Mouse (Mus musculus): ENCODE results near the gene Bola1. TPM values are rescaled to one million over a fixed set of nuclear protein-coding genes. Genes with fewer than 3 reads are reported as not detected.

Gene Bola1
- total and polyA plus RNA-seq, 3 experiments = 22.6 to 36.0 (median 28.7) TPM

DNA sequence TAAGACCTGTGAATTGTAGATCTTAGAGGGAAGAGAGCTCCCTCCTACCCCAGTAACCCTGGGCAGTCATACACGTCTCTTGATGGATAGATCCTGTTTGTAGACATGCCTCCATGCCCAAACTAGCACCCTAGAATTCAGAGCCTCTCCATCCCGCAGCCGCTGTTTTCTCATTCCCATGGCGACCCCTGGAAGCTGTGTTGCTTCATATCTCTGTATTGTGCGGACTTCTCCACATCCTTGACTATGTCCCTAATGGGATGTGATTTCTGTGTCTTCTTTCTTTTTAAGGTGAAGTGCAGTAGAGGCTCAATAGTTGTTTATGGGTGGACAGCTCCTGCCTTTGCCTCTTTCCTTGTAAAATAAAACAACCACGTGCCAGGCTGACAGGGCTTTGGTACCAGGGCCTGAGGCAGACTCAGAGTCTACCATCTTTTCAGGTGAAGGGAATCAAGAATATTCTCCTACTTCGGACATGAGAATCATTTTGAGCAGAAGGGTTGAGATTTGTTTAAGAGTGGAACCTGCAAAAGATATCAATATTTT, 45.0 kb upstream of the Bola1 start:
- Histone ChIP-seq H3K4me1 (ENCODE audit: control insufficient read depth, insufficient read depth, low read length) (peaks cover 11% of the 10 kb centered on the region), H3K9ac (ENCODE audit: low read depth, low read length) (peak overlapping the region; percentile 71), H3K4me3 (no peak overlapping the region; the same call in 1 of the 2 replicates), H3K36me3 (ENCODE audit: control insufficient read depth, insufficient read depth, low read length) (peaks cover 3% of the 10 kb centered on the region; the same call in 1 of the 2 replicates), H3K27ac (peak overlapping the region; percentile 98), H3K27me3 (ENCODE audit: control insufficient read depth, insufficient read depth, low read length) (no peaks in the 10 kb centered on the region), H3K79me2 (replicated peaks; ENCODE audit: control insufficient read depth, insufficient read depth, low read length) (no peaks in the 10 kb centered on the region)
- intact Hi-C loops (cut with DNase I) = no loop called here
- WGBS = 65% methylated on average over 7 of the region's 7 CpGs
- no peak for DNase-seq
- TF ChIP-seq CTCF (IDR thresholded peaks at IDR 0.05) = no peak
- no peak for TF ChIP-seq EP300 (IDR thresholded peaks at IDR 0.05; ENCODE audit: insufficient read depth, low read depth, low read length)
- TF ChIP-seq POLR2A (IDR thresholded peaks at IDR 0.05; ENCODE audit: insufficient read depth, low read depth, low read length) = no peak

- WGBS = 6% methylated on average over 27 of the region's 27 CpGs
- H3K4me3 ChIP-seq = peak overlapping the region; percentile 80
- H3K9ac ChIP-seq (ENCODE audit: low read depth, low read length) = peak overlapping the region; percentile 71
- no peaks in the 10 kb centered on the region for H3K27me3 ChIP-seq (ENCODE audit: control insufficient read depth, insufficient read depth, low read length)
- TF ChIP-seq POLR2A (IDR thresholded peaks at IDR 0.05; ENCODE audit: insufficient read depth, low read depth, low read length) (no peak), EP300 (IDR thresholded peaks at IDR 0.05; ENCODE audit: insufficient read depth, low read depth, low read length) (no peak), CTCF (IDR thresholded peaks at IDR 0.05) (no peak; the same call in none of the 2 replicates)
- intact Hi-C loops (cut with DNase I) = loop anchor here (1.0 to 2.0 kb wide), 2 partner anchors 21 to 43 kb away; partner anchors contain the start of gene Hist2h2ac
- H3K79me2 ChIP-seq (replicated peaks; ENCODE audit: control insufficient read depth, insufficient read depth, low read length) = no peaks in the 10 kb centered on the region
- H3K4me1 ChIP-seq (ENCODE audit: control insufficient read depth, insufficient read depth, low read length) = peaks cover 11% of the 10 kb centered on the region
- peaks cover 3% of the 10 kb centered on the region; the same call in 1 of the 2 replicates for H3K36me3 ChIP-seq (ENCODE audit: control insufficient read depth, insufficient read depth, low read length)
- H3K27ac ChIP-seq = peak overlapping the region; percentile 98
- peak; percentile 71 to 75 for DNase-seq
Observed at GRCm38 (mm10) chr3:96263558-96264403, 44.3 kb upstream of the Bola1 start.

DNA sequence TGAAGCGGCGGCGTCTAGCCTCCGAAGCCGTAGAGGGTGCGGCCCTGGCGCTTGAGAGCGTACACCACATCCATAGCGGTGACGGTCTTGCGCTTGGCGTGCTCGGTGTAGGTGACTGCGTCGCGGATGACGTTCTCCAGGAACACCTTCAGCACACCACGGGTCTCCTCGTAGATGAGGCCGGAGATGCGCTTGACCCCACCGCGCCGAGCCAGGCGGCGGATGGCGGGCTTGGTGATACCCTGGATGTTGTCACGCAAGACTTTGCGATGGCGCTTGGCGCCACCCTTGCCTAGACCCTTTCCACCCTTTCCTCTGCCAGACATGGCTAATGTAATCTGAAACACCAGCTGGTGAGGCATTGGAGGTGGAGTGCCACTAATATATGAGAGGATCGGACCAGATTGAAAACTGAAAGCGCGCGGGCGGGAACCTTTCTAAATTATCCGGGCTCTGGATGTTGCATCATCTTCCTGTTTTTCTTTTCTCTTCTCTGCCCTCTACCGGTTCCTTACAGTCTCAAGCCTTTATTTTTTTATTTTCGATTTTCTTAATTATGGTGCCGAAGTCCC, 43.6 kb upstream of the Bola1 start, which contains the start of gene Hist2h4:
Hist2h4 (minus strand) TSS at position 333 of the 572 bp plus-strand sequence.
- peaks cover 10% of the 10 kb centered on the region for H3K4me1 ChIP-seq (ENCODE audit: control insufficient read depth, insufficient read depth, low read length)
- intact Hi-C loops (cut with DNase I) = loop anchor here (1.0 to 2.0 kb wide), 2 partner anchors 20 to 43 kb away; partner anchors contain the start of gene Hist2h2ac
- peak within 1 kb of the TSS; percentile 88 for H3K9ac ChIP-seq (ENCODE audit: low read depth, low read length)
- peaks cover 3% of the 10 kb centered on the region; the same call in 1 of the 2 replicates for H3K36me3 ChIP-seq (ENCODE audit: control insufficient read depth, insufficient read depth, low read length)
- no peaks in the 10 kb centered on the region for H3K27me3 ChIP-seq (ENCODE audit: control insufficient read depth, insufficient read depth, low read length)
- TF ChIP-seq POLR2A (IDR thresholded peaks at IDR 0.05; ENCODE audit: insufficient read depth, low read depth, low read length) (peak; percentile 100), CTCF (IDR thresholded peaks at IDR 0.05) (peak; percentile 85), EP300 (IDR thresholded peaks at IDR 0.05; ENCODE audit: insufficient read depth, low read depth, low read length) (peak; percentile 97)
- H3K4me3 ChIP-seq = peak within 1 kb of the TSS; percentile 80
- DNase-seq = peak; percentile 94 to 95
- peak within 1 kb of the TSS; percentile 98 for H3K27ac ChIP-seq
- under 1% methylated on average over 40 of the region's 40 CpGs for WGBS
- no peaks in the 10 kb centered on the region for H3K79me2 ChIP-seq (replicated peaks; ENCODE audit: control insufficient read depth, insufficient read depth, low read length)

DNA sequence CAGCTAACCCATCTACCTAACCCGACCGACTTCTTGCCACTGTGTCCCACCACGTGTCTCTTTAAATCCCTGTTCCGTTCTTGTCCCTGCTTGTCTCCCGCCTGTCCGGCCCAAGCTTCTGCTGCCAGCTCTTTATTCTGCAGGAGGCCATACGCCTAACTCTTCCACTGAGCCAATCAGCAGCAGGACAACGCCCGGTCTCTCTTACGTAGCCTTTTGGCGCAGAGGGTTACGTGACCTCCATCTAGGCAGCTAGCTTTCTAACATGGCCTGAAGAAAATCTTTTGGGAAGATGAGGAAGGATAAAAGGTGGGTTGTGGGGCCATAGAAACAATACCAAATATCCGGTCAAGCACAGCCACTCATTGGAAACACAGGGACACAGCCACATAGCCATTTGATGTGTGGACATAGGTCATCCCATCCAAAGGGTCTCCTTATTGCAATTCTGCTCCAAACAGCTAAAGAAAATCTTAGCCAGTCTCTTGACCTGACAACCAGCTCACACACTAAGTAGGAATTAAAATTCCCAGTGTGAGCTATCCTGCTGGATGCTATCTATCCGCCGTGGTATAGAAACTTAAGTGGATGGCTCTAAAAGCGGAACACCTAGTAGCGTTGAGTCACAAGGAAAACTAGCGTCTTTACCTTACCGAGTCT, 42.8 kb upstream of the Bola1 start:
- peaks cover 8% of the 10 kb centered on the region for H3K4me1 ChIP-seq (ENCODE audit: control insufficient read depth, insufficient read depth, low read length)
- H3K27me3 ChIP-seq (ENCODE audit: control insufficient read depth, insufficient read depth, low read length) = no peaks in the 10 kb centered on the region
- DNase-seq = peak; percentile 86 to 92
- 2% methylated on average over 19 of the region's 19 CpGs for WGBS
- H3K4me3 ChIP-seq = peak overlapping the region; percentile 80
- no peaks in the 10 kb centered on the region for H3K79me2 ChIP-seq (replicated peaks; ENCODE audit: control insufficient read depth, insufficient read depth, low read length)
- H3K9ac ChIP-seq (ENCODE audit: low read depth, low read length) = peak overlapping the region; percentile 88
- peak overlapping the region; percentile 98 for H3K27ac ChIP-seq
- peaks cover 3% of the 10 kb centered on the region; the same call in 1 of the 2 replicates for H3K36me3 ChIP-seq (ENCODE audit: control insufficient read depth, insufficient read depth, low read length)
- peak; percentile 89 for TF ChIP-seq POLR2A (IDR thresholded peaks at IDR 0.05; ENCODE audit: insufficient read depth, low read depth, low read length)
- TF ChIP-seq EP300 (IDR thresholded peaks at IDR 0.05; ENCODE audit: insufficient read depth, low read depth, low read length) = peak; percentile 87; the same call in 1 of the 2 replicates
- TF ChIP-seq CTCF (IDR thresholded peaks at IDR 0.05) = no peak
- intact Hi-C loops (cut with DNase I) = loop anchor here (2.0 kb wide), 1 partner anchor 20 kb away; no protein-coding TSS in a partner anchor

DNA sequence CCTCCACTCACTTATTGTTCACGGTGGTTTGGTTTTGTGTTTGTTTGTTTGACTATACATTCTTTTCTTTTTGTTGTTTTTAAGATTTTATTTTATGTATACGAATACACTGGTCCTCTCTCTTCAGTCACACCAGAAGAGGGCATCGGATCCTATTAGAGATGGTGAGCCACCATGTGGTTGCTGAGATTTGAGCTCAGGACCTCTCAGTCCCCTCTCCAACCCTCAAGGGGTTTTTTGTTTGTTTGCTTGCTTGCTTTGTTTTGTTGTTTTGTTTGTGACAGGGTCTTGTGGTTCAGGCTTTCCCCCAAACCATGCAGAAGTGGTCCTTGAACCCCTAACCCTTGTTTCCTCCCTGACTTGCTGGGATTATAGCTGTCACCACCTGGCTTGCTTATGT, 42.1 kb upstream of the Bola1 start:
- Histone ChIP-seq H3K4me1 (ENCODE audit: control insufficient read depth, insufficient read depth, low read length) (peaks cover 8% of the 10 kb centered on the region), H3K79me2 (replicated peaks; ENCODE audit: control insufficient read depth, insufficient read depth, low read length) (no peaks in the 10 kb centered on the region), H3K27ac (peak overlapping the region; percentile 98), H3K9ac (ENCODE audit: low read depth, low read length) (peak overlapping the region; percentile 82), H3K27me3 (ENCODE audit: control insufficient read depth, insufficient read depth, low read length) (no peaks in the 10 kb centered on the region), H3K4me3 (peak overlapping the region; percentile 80), H3K36me3 (ENCODE audit: control insufficient read depth, insufficient read depth, low read length) (peaks cover 3% of the 10 kb centered on the region; the same call in 1 of the 2 replicates)
- 54% methylated on average over 3 of the region's 3 CpGs for WGBS
- intact Hi-C loops (cut with DNase I) = loop anchor here (2.0 kb wide), 1 partner anchor 19 kb away; no protein-coding TSS in a partner anchor
- TF ChIP-seq CTCF (IDR thresholded peaks at IDR 0.05) (peak; percentile 14; the same call in 1 of the 2 replicates), EP300 (IDR thresholded peaks at IDR 0.05; ENCODE audit: insufficient read depth, low read depth, low read length) (no peak), POLR2A (IDR thresholded peaks at IDR 0.05; ENCODE audit: insufficient read depth, low read depth, low read length) (no peak)
- DNase-seq = no peak

All from heart, adult 2 months (tissue).